Mouse (Mus musculus) heart, adult 2 months (tissue): ENCODE data around the gene Tmc2. TPM values are rescaled to one million over a fixed set of nuclear protein-coding genes. Genes with fewer than 3 reads are reported as not detected.

Experiments
- DNase-seq, 2 experiments: peaks; one replicate each; pipeline ENCODE4 v3.0.0; 2021
- H3K27ac ChIP-seq: fragments of 200-600 bp; 2 replicates; pipeline ENCODE4 v1.8.1; 2022
- H3K27me3 ChIP-seq: fragments of 200-500 bp; 2 replicates; pipeline ENCODE4 v1.6.1; 2012; ENCODE audit warnings: mild to moderate bottlenecking, low read length, inconsistent platforms, mixed read lengths; ENCODE audit not compliant: control insufficient read depth, insufficient read depth
- H3K36me3 ChIP-seq: fragments of 200-500 bp; 2 replicates; pipeline ENCODE4 v1.6.1; 2012; ENCODE audit warnings: low read length, inconsistent platforms; ENCODE audit not compliant: control insufficient read depth, insufficient read depth
- H3K4me1 ChIP-seq: fragments of 200-500 bp; 2 replicates; pipeline ENCODE4 v1.6.1; 2011; ENCODE audit warnings: low read length; ENCODE audit not compliant: control insufficient read depth, insufficient read depth
- H3K4me3 ChIP-seq: fragments of 200-600 bp; 2 replicates; pipeline ENCODE4 v1.8.1; 2022
- H3K79me2 ChIP-seq: fragments of 200-500 bp; replicated peaks from 2 replicates; pipeline ENCODE4 v1.6.1; 2012; ENCODE audit warnings: mild to moderate bottlenecking, inconsistent platforms, low read length, moderate library complexity, mixed read lengths; ENCODE audit not compliant: control insufficient read depth, insufficient read depth
- H3K9ac ChIP-seq: fragments of 200-500 bp; 2 replicates; pipeline ENCODE4 v1.6.1; 2012; ENCODE audit warnings: low read depth, mild to moderate bottlenecking, control low read depth, inconsistent platforms, low read length, mixed read lengths
- CTCF ChIP-seq: fragments of 200-600 bp; IDR thresholded peaks from 2 replicates; pipeline ENCODE4 v1.8.1; 2022; ENCODE audit warnings: antibody characterized with exemption, mild to moderate bottlenecking, moderate library complexity
- EP300 ChIP-seq: fragments of 200-500 bp; IDR thresholded peaks from 2 replicates; pipeline ENCODE4 v1.6.1; 2011; ENCODE audit warnings: low read depth, low read length, control low read depth; ENCODE audit not compliant: insufficient read depth
- POLR2A ChIP-seq: fragments of 200-500 bp; IDR thresholded peaks from 2 replicates; pipeline ENCODE4 v1.6.1; 2011; ENCODE audit warnings: mild to moderate bottlenecking, low read depth, low read length, control low read depth; ENCODE audit not compliant: insufficient read depth
- WGBS: fragments of 180-500 bp; shearing (Covaris S2); methylation state at CpG from one replicate; pipeline ENCODE4 v1.1.7; 2018; 5-methylcytosine and 5-hydroxymethylcytosine counted together
- intact Hi-C: fragments of 180-260 bp; cut with DNase I; formaldehyde crosslinking; loops from one replicate; pipeline ENCODE4 v1.15.1; 2025
- polyA plus RNA-seq: library from polyadenylated mRNA; depleted of rRNA; stranded (reverse); fragments of >200 nt; gene quantifications from 2 replicates; pipeline ENCODE4 v1.2.3, GENCODE M21; 2012
- total RNA-seq, 2 experiments: library from RNA; stranded (reverse); gene quantifications; 2 replicates each; pipeline ENCODE4 v1.2.3; 2021

Gene Tmc2
- total and polyA plus RNA-seq, 3 experiments, result not detected

DNA sequence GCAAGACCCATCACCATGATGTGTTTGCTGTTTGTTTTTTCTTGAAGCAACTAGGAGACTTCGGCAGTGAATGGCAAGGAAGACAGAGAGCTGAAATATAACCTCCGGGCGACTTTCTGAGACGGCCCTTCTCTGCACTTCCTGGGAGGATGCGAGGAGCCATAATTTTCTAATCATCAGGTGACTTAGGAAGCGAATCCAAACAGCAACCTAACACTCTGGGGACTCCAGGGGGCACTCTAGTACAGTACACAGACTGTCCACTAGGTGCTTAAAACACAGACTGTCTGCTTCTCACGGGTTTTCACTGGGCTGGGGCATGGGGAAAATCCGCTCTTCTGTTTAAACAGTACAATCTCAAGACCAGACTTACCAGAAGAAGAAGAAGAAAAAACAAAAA is 96.4 kb downstream of the Tmc2 start:
- TF ChIP-seq POLR2A, result no peak
- TF ChIP-seq CTCF, result peak; percentile 93
- TF ChIP-seq EP300, result no peak
- peak; percentile 54 for DNase-seq
- H3K9ac ChIP-seq, result no peak overlapping the region
- no peak overlapping the region for H3K4me3 ChIP-seq
- no peak overlapping the region for H3K27ac ChIP-seq
- peaks cover 5% of the 10 kb centered on the region for H3K4me1 ChIP-seq
- no peaks in the 10 kb centered on the region for H3K79me2 ChIP-seq
- H3K27me3 ChIP-seq, result peaks cover 8% of the 10 kb centered on the region
- intact Hi-C loops, result loop anchor here (1.0 kb wide), 2 partner anchors 71 to 120 kb away; no protein-coding TSS in a partner anchor
- no peaks in the 10 kb centered on the region for H3K36me3 ChIP-seq
- WGBS, result 10% methylated on average over 8 of the region's 8 CpGs

DNA sequence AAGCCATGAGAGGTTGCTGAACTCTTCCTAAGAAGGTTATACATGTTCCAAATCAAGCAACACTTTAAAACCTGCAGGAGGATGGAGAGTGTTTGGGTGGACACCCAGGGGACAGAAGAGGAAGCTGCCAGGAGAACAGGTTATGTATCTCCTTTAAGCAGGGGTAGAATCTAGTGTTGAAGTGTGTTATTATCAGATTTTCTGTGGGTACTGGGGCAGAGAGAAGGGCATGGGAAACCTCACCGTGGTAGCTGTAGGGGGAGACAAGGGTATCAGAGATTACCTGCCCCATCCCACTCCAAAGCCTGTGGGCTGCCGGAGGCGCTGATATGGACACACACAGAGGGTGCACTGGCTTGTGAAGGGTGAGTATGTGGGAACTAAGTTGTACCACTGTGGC is 98.0 kb downstream of the Tmc2 start:
- DNase-seq, result no peak
- Histone ChIP-seq H3K4me1 (peaks cover 5% of the 10 kb centered on the region), H3K4me3 (no peak overlapping the region), H3K79me2 (no peaks in the 10 kb centered on the region), H3K27me3 (peaks cover 8% of the 10 kb centered on the region), H3K9ac (no peak overlapping the region), H3K27ac (no peak overlapping the region), H3K36me3 (no peaks in the 10 kb centered on the region)
- 70% methylated on average over 3 of the region's 3 CpGs for WGBS
- intact Hi-C loops, result no loop called here
- no peak for TF ChIP-seq EP300
- no peak for TF ChIP-seq CTCF
- no peak for TF ChIP-seq POLR2A

DNA sequence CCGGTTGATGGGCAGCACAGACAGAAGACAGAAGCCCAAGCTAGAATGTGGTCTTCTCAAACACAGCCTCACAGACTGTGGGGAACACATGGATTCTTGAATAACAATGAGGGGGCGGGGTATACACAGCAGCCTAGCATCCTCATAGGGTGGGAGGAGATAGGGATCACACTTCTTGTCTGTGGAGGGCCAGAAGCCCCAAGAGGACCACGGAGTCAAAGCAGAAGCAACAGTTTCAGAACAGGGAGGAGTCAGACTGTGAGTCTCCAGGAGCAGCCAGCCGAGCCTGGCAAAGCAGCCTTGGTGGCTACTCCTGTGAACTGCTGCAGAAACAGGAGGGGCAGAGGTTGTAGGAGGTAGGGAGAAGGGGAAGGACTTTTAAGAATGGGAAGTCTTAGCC is 98.5 kb downstream of the Tmc2 start:
- peaks cover 8% of the 10 kb centered on the region for H3K27me3 ChIP-seq
- no peak overlapping the region for H3K27ac ChIP-seq
- DNase-seq, result peak in 1 of 2 experiments; percentile 22
- no peak overlapping the region for H3K9ac ChIP-seq
- no peak overlapping the region for H3K4me3 ChIP-seq
- no peaks in the 10 kb centered on the region for H3K36me3 ChIP-seq
- no peaks in the 10 kb centered on the region for H3K79me2 ChIP-seq
- 12% methylated on average over 4 of the region's 4 CpGs for WGBS
- intact Hi-C loops, result no loop called here
- peaks cover 5% of the 10 kb centered on the region for H3K4me1 ChIP-seq
- TF ChIP-seq POLR2A (no peak), CTCF (no peak), EP300 (no peak)

DNA sequence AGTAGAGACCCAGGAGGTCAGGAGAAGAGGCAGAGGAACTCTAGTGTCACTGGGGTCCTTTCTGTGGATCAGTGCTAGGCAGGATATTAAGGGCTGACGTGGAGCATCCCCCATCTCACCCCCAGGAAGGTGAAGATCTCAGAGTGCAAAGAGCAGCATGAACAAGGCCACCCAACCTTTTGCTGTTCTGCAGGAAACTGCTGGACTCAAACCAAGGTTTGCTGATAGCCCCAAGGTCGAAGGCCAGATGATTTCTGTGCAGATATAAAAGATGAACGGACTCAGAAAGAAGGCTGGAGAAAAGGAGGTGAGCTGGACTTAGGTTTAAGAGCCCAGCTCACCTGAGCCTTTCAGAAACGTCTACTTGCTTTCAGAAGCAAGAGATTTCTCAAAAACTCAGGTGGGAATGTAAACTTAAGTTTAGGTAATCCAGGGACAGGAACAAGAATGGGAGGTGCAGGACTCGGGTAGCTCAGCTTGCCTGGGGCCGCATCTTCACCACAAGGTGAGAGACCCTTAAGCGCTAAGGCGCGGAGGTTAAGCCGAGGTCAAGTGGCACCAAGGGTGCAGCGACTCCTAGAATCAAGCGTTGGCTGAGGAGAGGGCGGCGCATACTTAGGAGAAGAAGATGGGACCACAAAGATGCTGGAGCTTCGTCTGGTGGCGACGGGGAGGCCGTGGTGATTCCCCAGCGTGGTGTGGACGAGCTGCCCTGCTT is 99.4 kb downstream of the Tmc2 start:
- WGBS, result 18% methylated on average over 20 of the region's 20 CpGs
- Histone ChIP-seq H3K79me2 (no peaks in the 10 kb centered on the region), H3K4me3 (peak overlapping the region; percentile 52), H3K36me3 (no peaks in the 10 kb centered on the region), H3K27ac (peak overlapping the region; percentile 49; the same call in 1 of the 2 replicates), H3K4me1 (peaks cover 5% of the 10 kb centered on the region), H3K9ac (peak overlapping the region; percentile 90), H3K27me3 (peaks cover 8% of the 10 kb centered on the region)
- no peak for DNase-seq
- TF ChIP-seq POLR2A (no peak), CTCF (no peak), EP300 (no peak)
- intact Hi-C loops, result no loop called here

DNA sequence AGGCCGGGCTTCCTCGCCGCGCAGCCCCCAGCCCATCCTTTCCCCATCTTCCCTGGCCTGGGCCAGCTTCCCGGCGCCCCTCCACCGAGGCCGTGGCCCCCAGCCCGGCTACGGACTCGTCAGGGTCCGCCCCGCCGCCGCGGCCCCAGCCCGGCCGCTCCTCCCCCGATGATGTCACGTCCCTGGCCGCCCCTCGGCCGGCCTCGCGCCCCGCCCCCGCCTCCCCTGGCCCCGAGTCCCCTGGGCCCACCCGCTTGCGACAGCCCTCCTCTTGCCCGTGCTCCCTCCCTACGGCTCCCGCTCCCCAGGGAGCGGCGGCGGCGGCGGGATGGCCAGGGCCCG is 99.9 kb downstream of the Tmc2 start, which contains the start of gene Ebf4:
Gene Ebf4 (plus strand): TSS at position 234 of the 342 bp plus-strand sequence.
- Histone ChIP-seq H3K27me3 (peaks cover 8% of the 10 kb centered on the region), H3K4me1 (peaks cover 5% of the 10 kb centered on the region), H3K79me2 (no peaks in the 10 kb centered on the region), H3K9ac (peak within 1 kb of the TSS; percentile 90), H3K36me3 (no peaks in the 10 kb centered on the region), H3K4me3 (peak within 1 kb of the TSS; percentile 56), H3K27ac (peak within 1 kb of the TSS; percentile 49; the same call in 1 of the 2 replicates)
- intact Hi-C loops, result loop anchor here (1.0 kb wide), 1 partner anchor 21 kb away; the partner anchor contains the start of gene Nop56
- TF ChIP-seq CTCF, result no peak
- no peak for TF ChIP-seq POLR2A
- TF ChIP-seq EP300, result no peak
- WGBS, result 2% methylated on average over 37 of the region's 39 CpGs
- DNase-seq, result peak; percentile 74 to 81
